Mouse (Mus musculus) embryonic facial prominence, embryonic 15.5 days (tissue): ENCODE measurements at regions not wholly inside any gene's neighbourhood (a gene's known extent, or its start where the extent isn't known, plus 50 kb on each side); places are given as distances from the start of the nearest gene placed in this dataset.

Experiments used
- ATAC-seq: fragments of 200-750 bp; cut with Nextera tagmentation; 2 replicates; pipeline ENCODE4 v1.8.0; 2017; ENCODE audit warnings: low read depth, moderate TSS enrichment; ENCODE audit not compliant: insufficient number of reproducible peaks, low FRiP score, low TSS enrichment
- H3K27ac ChIP-seq: fragments of 300-500 bp; sonication (generic); replicated peaks from 2 replicates; pipeline ENCODE4 v1.5.1; 2015; ENCODE audit warnings: mild to moderate bottlenecking, inconsistent platforms
- H3K27me3 ChIP-seq: fragments of 300-500 bp; sonication (generic); 2 replicates; pipeline ENCODE4 v1.6.1; 2015; ENCODE audit warnings: inconsistent platforms
- H3K36me3 ChIP-seq: fragments of 300-500 bp; sonication (generic); 2 replicates; pipeline ENCODE4 v1.6.1; 2015; ENCODE audit warnings: mild to moderate bottlenecking, inconsistent platforms
- H3K4me1 ChIP-seq: fragments of 300-500 bp; sonication (generic); 2 replicates; pipeline ENCODE4 v1.6.1; 2015; ENCODE audit warnings: inconsistent platforms
- H3K4me2 ChIP-seq: fragments of 300-500 bp; sonication (generic); replicated peaks from 2 replicates; pipeline ENCODE4 v1.6.1; 2015; ENCODE audit warnings: mild to moderate bottlenecking, inconsistent platforms
- H3K4me3 ChIP-seq: fragments of 300-500 bp; sonication (generic); replicated peaks from 2 replicates; pipeline ENCODE4 v1.5.1; 2015; ENCODE audit warnings: mild to moderate bottlenecking, inconsistent platforms
- H3K9ac ChIP-seq: fragments of 300-500 bp; sonication (generic); 2 replicates; pipeline ENCODE4 v1.6.1; 2015; ENCODE audit warnings: inconsistent platforms
- H3K9me3 ChIP-seq: fragments of 300-500 bp; sonication (generic); replicated peaks from 2 replicates; pipeline ENCODE4 v1.6.1; 2016; ENCODE audit warnings: inconsistent platforms
- WGBS: fragments of 180-500 bp; shearing (Covaris S2); methylation state at CpG from one replicate; pipeline ENCODE4 v1.1.7; 2015; 5-methylcytosine and 5-hydroxymethylcytosine counted together

- Histone ChIP-seq H3K27me3 (no peaks in the 10 kb centered on the region), H3K9ac (no peak overlapping the region)
- 58% methylated on average over 3 of the region's 3 CpGs for WGBS
Measured at GRCm38 (mm10) chr12:9934158-9934557, 364.2 kb downstream of the Osr1 start.

GRCm38 (mm10) chr12:9941357-9941756 is 371.4 kb downstream of the Osr1 start:
- no peaks in the 10 kb centered on the region for H3K9me3 ChIP-seq
- no peaks in the 10 kb centered on the region for H3K4me1 ChIP-seq
- ATAC-seq = no peak
- no peak overlapping the region for H3K27ac ChIP-seq
- H3K9ac ChIP-seq = no peak overlapping the region
- H3K36me3 ChIP-seq = no peaks in the 10 kb centered on the region
- no peak overlapping the region for H3K4me3 ChIP-seq
- no peak overlapping the region for H3K4me2 ChIP-seq
- 48% methylated on average over 1 of the region's 1 CpGs for WGBS
- no peaks in the 10 kb centered on the region for H3K27me3 ChIP-seq

More at GRCm38 (mm10) chr12:9934158-9934557, 364.2 kb downstream of the Osr1 start:
- Histone ChIP-seq H3K4me2 (no peak overlapping the region), H3K9me3 (no peaks in the 10 kb centered on the region), H3K4me3 (no peak overlapping the region), H3K36me3 (no peaks in the 10 kb centered on the region), H3K4me1 (no peaks in the 10 kb centered on the region), H3K27ac (no peak overlapping the region)
- ATAC-seq = no peak

GRCm38 (mm10) chr12:9941823-9942222 is 371.9 kb downstream of the Osr1 start:
- Histone ChIP-seq H3K4me2 (no peak overlapping the region), H3K4me1 (no peaks in the 10 kb centered on the region), H3K36me3 (no peaks in the 10 kb centered on the region), H3K4me3 (no peak overlapping the region), H3K27me3 (no peaks in the 10 kb centered on the region), H3K27ac (no peak overlapping the region), H3K9ac (no peak overlapping the region), H3K9me3 (no peaks in the 10 kb centered on the region)
- ATAC-seq = no peak
- WGBS = 81% methylated on average over 3 of the region's 3 CpGs

GRCm38 (mm10) chr12:9948784-9949183 is 378.9 kb downstream of the Osr1 start:
- no peak overlapping the region for H3K4me3 ChIP-seq
- no peaks in the 10 kb centered on the region for H3K36me3 ChIP-seq
- H3K4me1 ChIP-seq = no peaks in the 10 kb centered on the region
- 19% methylated on average over 4 of the region's 4 CpGs for WGBS
- H3K9me3 ChIP-seq = no peaks in the 10 kb centered on the region
- no peak overlapping the region for H3K9ac ChIP-seq
- H3K27ac ChIP-seq = peak overlapping the region; percentile 71
- H3K4me2 ChIP-seq = no peak overlapping the region
- H3K27me3 ChIP-seq = no peaks in the 10 kb centered on the region
- peak; percentile 54; the same call in 1 of the 2 replicates for ATAC-seq

GRCm38 (mm10) chr12:9952372-9952771 is 382.5 kb downstream of the Osr1 start:
- Histone ChIP-seq H3K27ac (no peak overlapping the region), H3K9ac (no peak overlapping the region), H3K9me3 (no peaks in the 10 kb centered on the region), H3K36me3 (no peaks in the 10 kb centered on the region), H3K4me2 (no peak overlapping the region), H3K27me3 (no peaks in the 10 kb centered on the region), H3K4me1 (no peaks in the 10 kb centered on the region), H3K4me3 (no peak overlapping the region)
- WGBS = 94% methylated on average over 2 of the region's 2 CpGs
- no peak for ATAC-seq

- Histone ChIP-seq H3K4me3 (no peak overlapping the region), H3K4me2 (no peak overlapping the region), H3K4me1 (no peaks in the 10 kb centered on the region), H3K9ac (no peak overlapping the region), H3K27me3 (no peaks in the 10 kb centered on the region), H3K27ac (no peak overlapping the region), H3K36me3 (no peaks in the 10 kb centered on the region), H3K9me3 (no peaks in the 10 kb centered on the region)
- 74% methylated on average over 6 of the region's 6 CpGs for WGBS
- no peak for ATAC-seq
Measured at GRCm38 (mm10) chr12:9954178-9954888, 384.4 kb downstream of the Osr1 start.

GRCm38 (mm10) chr12:9969390-9969789 is 399.5 kb downstream of the Osr1 start:
- Histone ChIP-seq H3K9me3 (no peaks in the 10 kb centered on the region), H3K9ac (no peak overlapping the region), H3K27me3 (no peaks in the 10 kb centered on the region), H3K4me1 (no peaks in the 10 kb centered on the region), H3K36me3 (no peaks in the 10 kb centered on the region), H3K4me2 (no peak overlapping the region), H3K4me3 (no peak overlapping the region), H3K27ac (no peak overlapping the region)
- 85% methylated on average over 1 of the region's 1 CpGs for WGBS
- ATAC-seq = no peak

- H3K27me3 ChIP-seq = no peaks in the 10 kb centered on the region
- no peak for ATAC-seq
- no peak overlapping the region for H3K27ac ChIP-seq
- H3K9ac ChIP-seq = no peak overlapping the region
- no peak overlapping the region for H3K4me2 ChIP-seq
- WGBS = 62% methylated on average over 2 of the region's 2 CpGs
- no peaks in the 10 kb centered on the region for H3K4me1 ChIP-seq
- no peaks in the 10 kb centered on the region for H3K9me3 ChIP-seq
- no peak overlapping the region for H3K4me3 ChIP-seq
- no peaks in the 10 kb centered on the region for H3K36me3 ChIP-seq
Measured at GRCm38 (mm10) chr12:9970771-9971170, 399.0 kb upstream of the Nt5c1b start.

- H3K4me2 ChIP-seq = no peak overlapping the region
- no peak overlapping the region for H3K4me3 ChIP-seq
- no peak for ATAC-seq
- no peak overlapping the region for H3K27ac ChIP-seq
- no peaks in the 10 kb centered on the region for H3K36me3 ChIP-seq
- no peak overlapping the region for H3K9ac ChIP-seq
- H3K9me3 ChIP-seq = no peaks in the 10 kb centered on the region
- WGBS = 66% methylated on average over 3 of the region's 3 CpGs
- no peaks in the 10 kb centered on the region for H3K4me1 ChIP-seq
- no peaks in the 10 kb centered on the region for H3K27me3 ChIP-seq
Measured at GRCm38 (mm10) chr12:9978494-9979112, 391.2 kb upstream of the Nt5c1b start.

GRCm38 (mm10) chr12:9979113-9979507 is 390.7 kb upstream of the Nt5c1b start:
- ATAC-seq = no peak
- Histone ChIP-seq H3K9ac (no peak overlapping the region), H3K4me1 (no peaks in the 10 kb centered on the region)

GRCm38 (mm10) chr12:9991305-9991704 is 378.5 kb upstream of the Nt5c1b start:
- no peak overlapping the region for H3K9ac ChIP-seq
- no peak overlapping the region for H3K4me2 ChIP-seq
- H3K36me3 ChIP-seq = no peaks in the 10 kb centered on the region
- peaks cover under 1% of the 10 kb centered on the region; the same call in 1 of the 2 replicates for H3K4me1 ChIP-seq
- WGBS = 92% methylated on average over 1 of the region's 1 CpGs
- ATAC-seq = no peak
- no peaks in the 10 kb centered on the region for H3K27me3 ChIP-seq
- no peaks in the 10 kb centered on the region for H3K9me3 ChIP-seq
- no peak overlapping the region for H3K27ac ChIP-seq
- no peak overlapping the region for H3K4me3 ChIP-seq

More at GRCm38 (mm10) chr12:9979113-9979507, 390.7 kb upstream of the Nt5c1b start:
- no peaks in the 10 kb centered on the region for H3K9me3 ChIP-seq
- WGBS = 43% methylated on average over 1 of the region's 1 CpGs
- H3K4me2 ChIP-seq = no peak overlapping the region
- H3K4me3 ChIP-seq = no peak overlapping the region
- no peaks in the 10 kb centered on the region for H3K36me3 ChIP-seq
- H3K27ac ChIP-seq = no peak overlapping the region
- H3K27me3 ChIP-seq = no peaks in the 10 kb centered on the region

- Histone ChIP-seq H3K9me3 (no peaks in the 10 kb centered on the region), H3K36me3 (no peaks in the 10 kb centered on the region), H3K4me3 (no peak overlapping the region), H3K4me1 (peaks cover 14% of the 10 kb centered on the region), H3K9ac (no peak overlapping the region), H3K27me3 (no peaks in the 10 kb centered on the region), H3K4me2 (no peak overlapping the region), H3K27ac (no peak overlapping the region)
- no peak for ATAC-seq
- WGBS = 61% methylated on average over 3 of the region's 3 CpGs
Measured at GRCm38 (mm10) chr12:9995670-9996069, 374.1 kb upstream of the Nt5c1b start.
